Mouse (Mus musculus): ENCODE measurements at regions not wholly inside any gene's neighbourhood (a gene's known extent, or its start where the extent isn't known, plus 50 kb on each side); places are given as distances from the start of the nearest gene placed in this dataset.

GRCm38 (mm10) chr12:96167551-96167950, 475.5 kb downstream of the Flrt2 start:
- intact Hi-C loops (cut with DNase I), result no loop called here
- DNase-seq (ENCODE audit: low spot score), result no peak

- no peak for DNase-seq (ENCODE audit: low spot score)
- intact Hi-C loops (cut with DNase I), result no loop called here
Measured at GRCm38 (mm10) chr12:96198928-96199327, 506.9 kb downstream of the Flrt2 start.

GRCm38 (mm10) chr12:96201855-96202254, 509.8 kb downstream of the Flrt2 start:
- intact Hi-C loops (cut with DNase I), result no loop called here

GRCm38 (mm10) chr12:96226446-96226845, 534.4 kb downstream of the Flrt2 start:
- intact Hi-C loops (cut with DNase I), result no loop called here
- DNase-seq (ENCODE audit: low spot score), result no peak

More at GRCm38 (mm10) chr12:96201855-96202254, 509.8 kb downstream of the Flrt2 start:
- no peak for DNase-seq (ENCODE audit: low spot score)

GRCm38 (mm10) chr12:96228714-96229113, 536.7 kb downstream of the Flrt2 start:
- intact Hi-C loops (cut with DNase I), result no loop called here
- DNase-seq (ENCODE audit: low spot score), result no peak

- intact Hi-C loops (cut with DNase I), result no loop called here
- DNase-seq (ENCODE audit: low spot score), result no peak
Measured at GRCm38 (mm10) chr12:96235510-96235909, 543.5 kb downstream of the Flrt2 start.

GRCm38 (mm10) chr12:96235996-96236525, 544.0 kb downstream of the Flrt2 start:
- intact Hi-C loops (cut with DNase I), result no loop called here
- DNase-seq (ENCODE audit: low spot score), result no peak

GRCm38 (mm10) chr12:96239642-96240041, 547.6 kb downstream of the Flrt2 start:
- intact Hi-C loops (cut with DNase I), result no loop called here
- DNase-seq (ENCODE audit: low spot score), result no peak

- intact Hi-C loops (cut with DNase I), result no loop called here
- DNase-seq (ENCODE audit: low spot score), result no peak
Measured at GRCm38 (mm10) chr12:96261978-96262377, 570.0 kb downstream of the Flrt2 start.

GRCm38 (mm10) chr12:96275894-96276293, 583.9 kb downstream of the Flrt2 start:
- DNase-seq (ENCODE audit: low spot score), result no peak
- intact Hi-C loops (cut with DNase I), result no loop called here

GRCm38 (mm10) chr12:96311137-96311536, 619.1 kb downstream of the Flrt2 start:
- intact Hi-C loops (cut with DNase I), result loop anchor here (5.0 kb wide), 1 partner anchor 219 kb away; no protein-coding TSS in a partner anchor
- DNase-seq (ENCODE audit: low spot score), result no peak

GRCm38 (mm10) chr12:96323061-96323786, 631.2 kb downstream of the Flrt2 start:
- intact Hi-C loops (cut with DNase I), result no loop called here
- DNase-seq (ENCODE audit: low spot score), result no peak

- intact Hi-C loops (cut with DNase I), result no loop called here
- no peak for DNase-seq (ENCODE audit: low spot score)
Measured at GRCm38 (mm10) chr12:96351143-96351542, 659.1 kb downstream of the Flrt2 start.

- intact Hi-C loops (cut with DNase I), result no loop called here
Measured at GRCm38 (mm10) chr12:96378924-96379323, 686.9 kb downstream of the Flrt2 start.

GRCm38 (mm10) chr12:96419104-96419503, 727.1 kb downstream of the Flrt2 start:
- DNase-seq (ENCODE audit: low spot score), result no peak
- intact Hi-C loops (cut with DNase I), result no loop called here

More at GRCm38 (mm10) chr12:96378924-96379323, 686.9 kb downstream of the Flrt2 start:
- DNase-seq (ENCODE audit: low spot score), result no peak

GRCm38 (mm10) chr12:96419567-96419966, 727.5 kb downstream of the Flrt2 start:
- intact Hi-C loops (cut with DNase I), result no loop called here

GRCm38 (mm10) chr12:96427589-96427988, 735.6 kb downstream of the Flrt2 start:
- no peak for DNase-seq (ENCODE audit: low spot score)

More at GRCm38 (mm10) chr12:96419567-96419966, 727.5 kb downstream of the Flrt2 start:
- DNase-seq (ENCODE audit: low spot score), result no peak

GRCm38 (mm10) chr12:96442546-96442945, 750.5 kb downstream of the Flrt2 start:
- no peak for DNase-seq (ENCODE audit: low spot score)
- intact Hi-C loops (cut with DNase I), result no loop called here

More at GRCm38 (mm10) chr12:96427589-96427988, 735.6 kb downstream of the Flrt2 start:
- intact Hi-C loops (cut with DNase I), result no loop called here

- DNase-seq (ENCODE audit: low spot score), result no peak
- intact Hi-C loops (cut with DNase I), result no loop called here
Measured at GRCm38 (mm10) chr12:96453374-96453773, 761.3 kb downstream of the Flrt2 start.

- intact Hi-C loops (cut with DNase I), result no loop called here
- DNase-seq (ENCODE audit: low spot score), result no peak
Measured at GRCm38 (mm10) chr12:96476344-96476743, 784.3 kb downstream of the Flrt2 start.

- intact Hi-C loops (cut with DNase I), result no loop called here
- DNase-seq (ENCODE audit: low spot score), result no peak
Measured at GRCm38 (mm10) chr12:96488448-96488960, 796.5 kb downstream of the Flrt2 start.
